Mouse (Mus musculus) CD4-positive, CD25-positive, alpha-beta regulatory T cell, adult 4 months (primary cell): Measurements from ENCODE around the gene Ntrk2. TPM values are rescaled to one million over a fixed set of nuclear protein-coding genes. Genes with fewer than 3 reads are reported as not detected.

Experiments used
- ATAC-seq: one replicate; pipeline ENCODE4 v1.8.0; 2017
- polyA plus RNA-seq, 2 experiments: library from polyadenylated mRNA; unstranded; fragments of 100-300 nt; shearing (Covaris generic); gene quantifications; one replicate each; pipeline ENCODE4 v1.2.1; 2017

The Ntrk2 gene
- polyA plus RNA-seq, 2 experiments from 2014 or later: not detected

DNA sequence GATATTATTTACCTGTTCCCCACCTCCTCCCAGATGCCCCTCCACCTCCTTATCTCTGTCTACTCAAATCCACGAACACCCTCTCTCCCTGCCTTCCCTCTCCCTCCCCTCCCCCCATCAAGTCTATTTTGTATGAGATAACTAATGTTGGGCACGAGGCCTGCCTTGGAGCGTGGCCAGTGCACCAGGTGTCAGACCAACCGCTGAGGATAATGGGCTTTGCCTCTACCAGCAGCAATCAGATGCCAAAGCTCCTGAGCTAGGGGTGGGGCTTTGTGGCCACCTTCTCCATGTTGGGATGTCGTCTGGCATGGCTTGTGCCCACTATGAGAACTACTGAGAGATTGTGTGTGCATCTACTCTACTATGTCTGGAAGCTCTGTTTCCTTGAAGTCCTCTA lies 161.8 kb downstream of the Ntrk2 start:
- ATAC-seq: no peak

DNA sequence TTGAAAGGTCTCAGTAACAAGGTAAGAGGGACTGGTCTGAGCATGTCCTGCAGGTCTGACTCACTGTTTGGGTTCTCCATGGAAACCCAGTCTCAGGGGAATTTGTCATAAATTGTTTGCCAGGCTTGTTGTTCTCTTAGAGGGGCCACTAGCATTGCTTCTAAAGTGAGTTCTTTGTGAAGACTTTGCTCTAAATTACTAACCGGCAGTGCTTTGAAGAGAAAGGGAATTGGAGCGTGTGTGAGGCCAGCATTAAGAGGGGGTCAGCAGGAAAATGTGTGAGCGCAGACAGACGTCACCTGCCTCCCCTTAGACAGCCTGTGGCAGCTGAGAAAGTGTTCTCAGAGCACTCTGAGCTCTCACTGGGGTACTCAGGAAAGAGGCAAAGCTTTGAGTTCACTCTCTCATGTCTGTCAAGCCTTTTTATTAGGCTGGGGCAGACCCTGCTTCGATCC lies 165.1 kb downstream of the Ntrk2 start:
- ATAC-seq: no peak

- ATAC-seq: no peak
These were observed 166.1 kb downstream of the Ntrk2 start for GRCm38 (mm10) chr13:58972511-58972910.

DNA sequence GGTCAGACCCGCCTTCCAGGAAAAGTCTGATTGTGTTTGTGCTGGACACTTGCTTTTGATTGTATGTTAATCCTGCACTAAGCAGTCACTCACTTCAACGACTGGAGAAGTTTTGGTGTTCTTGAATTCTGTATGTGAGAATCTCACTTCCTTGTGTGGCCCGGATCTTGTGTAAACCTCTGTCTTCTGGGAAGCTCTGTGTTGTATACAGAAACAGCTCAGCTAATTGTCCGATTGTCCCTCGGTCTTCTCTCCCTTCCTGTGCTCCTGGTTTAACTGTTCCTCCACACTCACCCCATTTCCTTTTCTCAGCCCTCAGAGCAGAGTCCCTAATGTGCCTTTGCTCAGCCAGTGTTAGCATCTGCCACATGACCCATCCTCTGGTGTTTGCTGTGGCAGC lies 190.1 kb downstream of the Ntrk2 start:
- no peak for ATAC-seq

DNA sequence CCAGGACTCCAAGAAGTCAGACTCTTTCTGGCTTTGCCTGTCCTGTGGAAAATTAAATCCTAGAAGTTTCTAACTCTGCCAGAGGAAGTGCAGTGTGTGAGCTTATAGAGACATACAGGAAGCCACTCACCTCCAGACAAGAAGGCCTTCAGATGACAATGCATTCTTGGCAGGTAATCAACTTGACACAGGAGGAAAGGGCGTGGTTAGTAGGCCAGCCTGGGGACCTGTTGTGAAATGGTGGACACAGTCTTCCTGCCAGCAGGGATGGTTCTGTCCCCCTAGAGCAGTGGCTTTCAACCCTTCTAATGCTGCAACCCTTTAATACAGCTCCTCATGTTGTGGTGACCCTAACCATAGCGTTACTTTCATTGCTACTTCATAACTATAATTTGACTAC lies 191.4 kb downstream of the Ntrk2 start:
- no peak for ATAC-seq

GRCm38 (mm10) chr13:58999373-59000053 lies 193.1 kb downstream of the Ntrk2 start:
- no peak for ATAC-seq

- ATAC-seq: no peak
These were observed 196.8 kb downstream of the Ntrk2 start for GRCm38 (mm10) chr13:59002943-59003806.

DNA sequence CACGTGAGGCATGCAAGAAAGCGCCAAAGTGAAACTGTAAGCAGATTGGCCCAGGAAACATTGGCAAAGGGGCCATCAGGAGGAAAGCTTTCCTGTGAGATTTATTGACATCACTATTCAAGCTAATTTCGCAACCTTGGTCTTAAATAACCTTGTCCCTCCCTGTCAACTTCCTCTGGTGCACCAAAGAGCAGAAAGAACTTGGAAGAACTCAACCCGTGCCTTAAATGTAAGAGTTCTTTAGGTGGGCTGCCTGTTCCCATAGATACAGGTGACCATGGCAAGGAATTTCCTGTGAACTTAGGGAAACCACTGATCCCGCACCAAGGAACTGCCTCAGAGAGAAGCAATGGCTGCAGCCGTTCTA lies 197.4 kb downstream of the Ntrk2 start:
- no peak for ATAC-seq

DNA sequence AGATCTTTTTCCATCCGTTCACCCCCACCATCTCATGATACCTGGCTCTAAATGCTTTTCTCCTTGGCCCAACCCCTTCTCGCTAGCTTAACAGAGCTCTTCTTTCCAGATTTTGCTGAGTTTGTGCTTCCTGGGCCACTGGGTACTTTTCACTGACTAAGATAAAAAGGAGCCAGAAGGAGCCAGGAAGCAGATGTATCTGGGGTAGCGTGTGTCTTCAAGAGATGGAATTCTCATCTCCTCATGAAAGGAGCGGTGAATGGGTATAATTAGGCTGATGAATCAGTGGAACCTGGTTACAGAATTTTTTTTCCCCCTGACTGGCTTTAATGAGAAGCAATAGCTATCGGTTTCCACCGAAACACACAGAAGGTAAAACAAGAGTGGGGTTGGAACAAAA lies 198.2 kb downstream of the Ntrk2 start:
- ATAC-seq: no peak

DNA sequence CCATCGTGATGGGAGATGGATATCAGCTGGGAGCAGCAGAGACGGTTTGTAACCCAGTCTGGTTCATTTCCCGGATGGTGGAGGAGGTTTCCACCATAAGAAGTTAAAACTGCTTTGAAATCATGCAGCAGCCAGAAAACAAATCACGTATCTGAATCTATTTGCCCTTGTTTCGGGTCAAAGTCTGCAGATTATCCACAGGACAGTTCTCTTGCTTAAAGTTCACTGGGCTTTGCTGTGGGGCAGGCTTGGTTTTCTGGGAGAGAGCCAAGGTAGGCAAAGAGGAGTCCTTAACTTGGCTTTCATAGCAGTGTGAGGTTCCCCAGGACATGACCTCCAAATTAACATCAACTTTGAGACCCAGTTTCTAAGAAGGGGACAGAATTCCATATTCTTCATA lies 203.5 kb downstream of the Ntrk2 start:
- ATAC-seq: no peak

DNA sequence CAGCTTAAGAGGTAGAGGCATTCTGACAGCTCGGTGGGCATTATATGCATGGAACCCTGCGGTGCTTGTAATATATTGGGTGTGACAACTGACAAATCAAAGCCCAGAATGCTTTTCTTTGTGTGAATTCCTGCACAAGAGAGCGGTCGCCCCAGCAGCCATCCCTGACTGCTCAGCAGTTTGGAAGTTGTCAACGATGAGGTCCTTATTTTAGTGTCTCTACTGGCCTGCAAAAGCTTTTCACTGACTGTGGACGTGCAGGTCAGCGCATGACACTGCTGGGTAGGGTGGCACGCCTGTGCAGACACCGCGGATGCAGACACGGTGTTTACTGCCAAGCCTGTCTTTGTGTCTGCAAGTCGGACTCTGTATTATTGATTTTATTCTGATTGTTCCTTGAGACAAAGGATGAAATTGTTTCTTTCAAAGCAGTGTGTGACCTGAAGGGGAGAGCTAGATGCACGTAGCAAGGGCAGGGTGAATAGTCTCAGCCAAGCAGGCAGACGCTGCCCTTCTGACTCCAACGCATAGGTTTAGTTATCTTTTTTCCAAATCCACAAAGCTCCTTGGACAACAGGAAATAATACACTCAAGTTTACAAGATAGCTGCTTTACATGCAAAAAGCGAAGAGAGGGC lies 204.6 kb downstream of the Ntrk2 start:
- no peak for ATAC-seq

- no peak for ATAC-seq
These were observed 205.1 kb downstream of the Ntrk2 start for GRCm38 (mm10) chr13:59011530-59011903.

DNA sequence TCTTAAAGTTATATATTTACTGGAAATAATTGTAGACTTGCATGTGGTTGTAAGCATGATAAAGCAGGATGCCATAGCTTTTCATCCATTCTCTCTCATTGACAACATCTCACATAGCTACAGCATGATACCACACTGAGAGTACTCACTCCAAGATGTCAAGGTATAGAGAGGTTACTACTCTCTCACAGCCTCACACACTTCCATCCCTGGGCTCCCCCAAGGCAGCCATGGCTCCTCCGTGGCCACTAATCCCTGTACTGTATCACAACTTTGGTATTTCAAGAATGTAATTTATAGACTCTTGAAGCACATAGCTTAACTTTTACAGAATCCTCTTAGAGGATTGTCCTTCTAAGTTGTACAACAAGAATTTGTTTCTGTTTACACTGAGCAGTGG lies 209.0 kb downstream of the Ntrk2 start:
- no peak for ATAC-seq

DNA sequence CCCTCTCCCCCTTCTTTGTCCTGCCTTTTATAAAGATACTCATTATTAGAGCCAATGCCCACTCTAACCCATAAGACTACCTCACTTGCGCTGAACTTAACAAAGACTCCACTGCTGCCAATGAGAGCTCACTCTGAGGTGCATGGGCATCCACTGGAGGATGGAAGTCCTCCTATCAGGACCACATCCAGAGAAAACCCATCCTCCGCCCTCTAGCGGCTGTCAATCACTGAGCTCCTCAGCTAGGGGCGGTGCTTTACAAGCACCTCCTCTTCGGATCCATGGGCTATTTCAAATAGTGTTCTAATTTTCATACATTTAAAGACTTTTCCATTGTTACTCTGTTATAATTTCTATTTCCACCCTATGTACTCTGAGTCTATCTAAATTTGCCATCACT lies 210.8 kb downstream of the Ntrk2 start:
- ATAC-seq: no peak

- no peak for ATAC-seq
These were observed 216.1 kb downstream of the Ntrk2 start for GRCm38 (mm10) chr13:59022251-59023042.

GRCm38 (mm10) chr13:59025653-59026052 lies 219.3 kb downstream of the Ntrk2 start:
- ATAC-seq: no peak

GRCm38 (mm10) chr13:59027436-59027835 lies 221.1 kb downstream of the Ntrk2 start:
- ATAC-seq: no peak

- ATAC-seq: no peak
These were observed 222.2 kb downstream of the Ntrk2 start for GRCm38 (mm10) chr13:59028546-59028945.

GRCm38 (mm10) chr13:59030574-59030973 lies 224.2 kb downstream of the Ntrk2 start:
- no peak for ATAC-seq

- no peak for ATAC-seq
These were observed 234.0 kb downstream of the Ntrk2 start for GRCm38 (mm10) chr13:59040156-59040915.

DNA sequence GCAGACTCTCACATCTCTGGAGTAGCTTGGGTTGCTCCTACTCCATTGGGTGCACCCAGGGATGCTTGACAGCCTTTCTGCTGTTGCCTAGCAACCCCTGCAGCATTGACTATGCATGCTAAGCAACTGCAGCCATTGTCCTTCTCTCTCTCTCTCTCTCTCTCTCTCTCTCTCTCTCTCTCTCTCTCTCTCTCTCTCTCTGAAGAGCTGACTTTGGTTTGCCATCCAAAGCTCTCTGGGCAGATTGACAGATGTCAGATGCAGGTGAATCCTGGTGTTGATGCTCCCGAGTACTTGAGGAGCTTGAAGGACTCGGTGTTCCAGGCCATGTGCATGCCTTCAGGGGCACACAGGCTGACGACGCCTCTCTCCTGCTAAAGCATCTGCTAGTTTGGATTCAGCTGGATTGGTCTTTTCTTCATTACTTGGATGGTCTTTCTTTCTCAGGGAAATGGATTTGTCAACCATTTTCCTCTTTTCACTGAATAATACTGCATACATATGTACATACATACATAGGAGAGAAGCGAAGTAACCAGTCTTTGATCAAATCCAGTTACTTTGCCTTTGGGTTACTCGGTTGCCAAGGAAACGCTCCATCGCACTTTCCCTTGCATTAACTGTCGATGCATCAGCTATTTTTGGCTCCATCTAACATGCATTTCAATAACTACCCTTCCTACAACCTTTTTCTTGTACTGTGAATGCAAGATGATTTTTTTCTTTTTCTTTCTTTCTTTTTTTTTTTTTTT lies 234.8 kb downstream of the Ntrk2 start:
- ATAC-seq: no peak
